Mouse (Mus musculus): ENCODE measurements around the gene Fbxo36.

DNA sequence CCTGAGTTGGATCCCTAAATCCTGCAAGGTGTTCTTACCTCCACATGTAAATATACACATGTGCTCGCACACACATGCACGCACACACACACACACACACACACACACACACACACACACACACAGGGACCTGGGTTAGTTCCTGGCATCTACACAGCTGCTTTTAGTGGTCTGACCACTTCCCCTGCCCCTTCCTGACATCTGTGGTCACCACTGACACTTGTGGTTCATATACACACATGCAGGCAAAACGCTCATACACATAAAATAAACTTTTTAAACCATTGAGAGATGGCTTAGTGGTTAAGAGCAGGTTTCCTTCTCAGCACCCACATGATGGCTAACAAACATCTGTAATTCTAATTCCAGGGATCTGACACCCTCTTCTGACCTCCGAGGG is 75.4 kb downstream of the Fbxo36 start:
- TF ChIP-seq EP300 (optimal IDR thresholded peaks at IDR 0.05) = no peak
- no peak for TF ChIP-seq CTCF (IDR thresholded peaks at IDR 0.05; ENCODE audit: low read depth)
